Mouse (Mus musculus) kidney, adult 11 months (tissue): ENCODE results near the gene Mtmr12.
A peak's percentile ranks its signal among the peaks of the same experiment; 100 is the strongest.

Source experiments
- DNase-seq: peaks from one replicate; pipeline ENCODE4 v3.0.0; 2022

Gene Mtmr12

DNA sequence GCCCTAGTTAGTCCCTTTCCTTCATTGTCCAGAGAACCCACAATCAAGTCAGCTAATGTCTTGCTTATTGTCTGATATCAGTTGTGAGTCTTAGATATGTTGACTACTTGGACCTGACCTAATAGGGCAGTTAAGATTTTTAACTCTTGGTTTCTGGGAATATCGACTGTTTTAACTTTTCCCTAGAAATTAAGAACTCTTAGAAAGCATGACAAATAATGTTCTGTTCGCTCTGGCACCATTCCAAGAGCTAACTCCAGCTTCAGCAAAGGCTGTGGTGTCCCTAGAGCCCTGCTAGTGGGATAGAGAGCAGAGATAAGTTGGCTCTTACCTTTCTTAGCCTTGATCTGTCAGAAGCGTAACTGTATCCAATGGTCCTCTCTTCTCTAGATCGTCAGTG, 32.7 kb downstream of the Mtmr12 start:
- no peak for DNase-seq

DNA sequence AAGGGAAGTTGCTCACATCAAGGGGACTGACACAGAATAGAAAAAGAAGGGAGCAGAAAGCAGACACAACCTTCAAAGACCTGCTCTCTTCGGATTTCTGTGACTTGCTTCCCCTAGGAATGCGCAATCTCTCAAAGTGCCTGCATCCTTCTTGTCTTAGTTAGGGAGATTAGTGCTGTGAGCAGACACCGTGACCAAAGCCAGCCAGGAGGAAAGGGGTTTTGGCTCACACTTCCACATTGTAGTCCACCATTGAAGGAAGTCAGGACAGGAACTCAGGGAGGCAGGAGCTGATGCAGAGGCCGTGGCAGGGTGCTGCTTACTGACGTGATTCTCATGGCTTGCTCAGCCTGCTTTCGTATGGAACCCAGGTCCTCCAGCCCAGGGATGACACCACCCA, 33.5 kb downstream of the Mtmr12 start:
- DNase-seq: peak; percentile 33

DNA sequence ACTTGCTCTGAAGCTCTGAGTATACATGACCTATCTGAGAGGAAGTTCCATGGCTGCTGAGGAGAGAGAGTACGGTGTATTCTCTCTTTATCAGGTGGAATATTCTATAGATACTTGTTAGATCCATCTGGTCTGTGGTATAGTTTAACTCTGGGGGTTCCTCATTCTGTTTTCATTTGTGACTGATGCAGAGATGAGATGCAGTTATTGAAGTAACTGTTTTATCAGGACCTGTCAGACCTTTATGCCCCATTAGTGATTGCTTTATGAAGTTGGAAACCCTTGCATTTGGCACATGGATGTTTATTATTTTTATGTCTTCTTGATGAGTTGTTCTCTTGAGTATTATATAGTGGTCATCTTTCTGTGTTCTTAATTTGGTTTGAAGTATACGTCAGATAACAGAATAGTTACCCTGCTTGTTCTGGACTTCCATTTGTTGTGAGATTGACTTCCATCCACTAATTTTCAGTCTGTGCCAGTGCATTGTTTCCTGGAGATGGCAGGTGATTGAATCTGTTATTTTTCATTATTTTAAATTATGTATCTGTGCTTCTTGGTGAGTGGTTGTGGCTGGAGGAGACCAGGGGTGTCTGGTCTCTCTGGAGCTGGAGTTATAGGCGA, 36.0 kb downstream of the Mtmr12 start:
- no peak for DNase-seq

DNA sequence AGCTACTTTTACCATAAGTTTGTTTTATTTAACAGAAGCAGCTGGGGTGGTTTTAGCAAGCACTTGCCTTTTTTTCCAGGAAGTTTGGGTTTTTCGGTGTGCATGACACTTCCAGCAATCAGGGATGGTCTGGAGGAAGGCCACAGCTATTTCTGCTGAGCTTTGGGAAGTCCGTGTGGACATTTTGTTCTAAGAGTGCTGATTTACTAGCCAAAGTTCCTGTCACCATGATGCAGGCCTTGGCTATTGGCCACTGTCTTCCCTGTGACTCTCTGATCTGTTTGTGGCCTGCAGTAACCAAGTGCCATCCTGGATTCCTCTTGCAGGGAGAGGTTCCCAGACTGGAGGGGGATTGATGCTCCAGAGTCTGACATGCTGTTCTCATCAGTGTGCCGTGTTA, 39.0 kb downstream of the Mtmr12 start:
- DNase-seq: peak; percentile 56

DNA sequence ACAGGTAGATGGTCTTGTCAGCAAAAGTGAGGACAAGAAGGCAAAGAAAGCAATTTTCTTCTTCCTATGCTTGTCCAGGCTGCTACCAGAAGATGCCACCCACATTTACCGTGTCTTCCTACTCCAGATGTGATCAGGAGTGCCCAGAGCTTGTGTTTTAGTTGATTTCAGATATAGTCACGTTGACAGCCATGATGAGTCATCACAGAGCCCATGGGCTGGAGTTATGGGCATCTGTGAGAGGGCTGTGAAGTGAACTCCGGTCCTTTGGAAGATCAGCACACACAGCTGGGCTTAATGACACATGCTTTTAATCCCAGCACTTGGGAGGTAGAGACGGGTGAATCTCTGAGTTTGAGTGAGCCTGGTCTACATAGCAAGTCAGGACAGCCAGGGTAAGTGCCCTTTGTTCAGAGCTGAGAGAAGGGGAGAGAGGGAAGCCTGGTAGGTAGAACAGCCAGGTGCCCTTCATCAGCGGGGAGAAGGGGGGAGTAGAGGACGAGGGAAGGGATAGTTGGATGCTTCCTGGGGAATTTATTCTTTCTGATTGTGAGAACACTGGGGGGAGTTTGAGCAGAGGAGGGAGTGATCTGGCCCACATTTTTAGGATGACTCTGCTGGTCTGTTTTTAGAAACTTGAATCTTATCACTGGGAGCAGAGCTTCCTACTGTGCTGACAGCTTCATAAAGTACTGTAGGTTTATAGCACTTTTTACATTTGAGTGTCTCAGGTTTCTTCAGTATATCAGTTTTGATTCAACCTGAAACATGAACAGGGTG, 40.9 kb downstream of the Mtmr12 start:
- no peak for DNase-seq

DNA sequence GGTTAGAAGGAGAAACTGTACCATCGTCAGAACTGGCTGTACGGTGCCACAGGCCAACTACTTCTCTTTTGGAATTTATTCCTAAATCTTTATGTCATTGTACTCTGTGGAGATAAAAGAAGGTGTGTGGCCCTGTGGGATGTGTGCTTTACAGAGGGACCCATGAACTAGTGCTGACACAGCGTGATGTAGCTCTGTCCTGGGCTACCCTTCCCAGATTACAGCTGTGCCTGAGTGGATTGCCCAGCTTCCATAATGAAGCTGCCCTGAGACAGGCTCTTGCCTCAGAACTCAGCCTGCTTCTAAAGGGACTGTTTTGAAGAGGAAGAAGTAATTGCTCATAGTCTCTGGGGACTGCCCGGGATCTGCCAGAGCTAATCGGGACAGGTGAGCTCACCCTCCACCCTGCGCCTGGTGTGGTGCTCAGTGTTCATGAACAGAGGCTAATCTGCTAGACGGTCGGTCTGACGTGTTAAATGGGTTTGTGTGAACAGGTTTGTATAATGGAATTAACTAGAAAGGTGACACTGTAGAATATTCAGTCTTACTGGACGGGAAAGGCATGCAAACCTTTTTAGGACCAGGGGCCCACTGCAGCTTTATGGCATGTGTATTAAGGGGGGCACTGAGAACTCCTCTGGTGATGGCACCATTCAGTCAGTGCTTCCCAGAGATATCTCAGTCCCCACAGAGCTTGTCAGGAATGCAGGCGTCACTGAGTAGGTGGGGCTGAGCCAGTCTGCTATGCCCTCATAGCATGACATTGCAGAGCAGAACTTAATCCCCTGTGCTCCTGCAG, 41.7 kb downstream of the Mtmr12 start:
- no peak for DNase-seq

DNA sequence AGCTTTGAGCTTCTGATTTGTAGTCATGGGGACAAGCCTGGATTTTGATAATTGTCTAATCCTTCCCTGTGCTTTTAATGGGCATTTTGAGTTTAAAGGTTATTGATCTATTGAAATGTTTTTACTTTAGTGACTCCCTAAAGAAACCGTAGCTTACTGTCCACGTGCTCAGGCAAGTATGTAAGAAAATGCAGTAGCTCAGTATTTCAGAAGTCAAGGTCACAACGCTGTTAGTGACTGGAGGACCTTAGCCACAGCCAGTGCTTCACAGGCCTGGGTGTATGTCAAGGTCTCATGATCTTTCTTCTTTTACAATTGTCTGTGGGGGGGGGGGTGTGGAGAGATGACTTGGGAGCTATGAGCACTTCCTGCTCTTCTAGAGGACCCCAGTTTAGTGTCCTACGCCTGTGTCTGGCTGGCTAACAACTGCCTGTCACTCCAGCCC, 42.4 kb downstream of the Mtmr12 start:
- no peak for DNase-seq

DNA sequence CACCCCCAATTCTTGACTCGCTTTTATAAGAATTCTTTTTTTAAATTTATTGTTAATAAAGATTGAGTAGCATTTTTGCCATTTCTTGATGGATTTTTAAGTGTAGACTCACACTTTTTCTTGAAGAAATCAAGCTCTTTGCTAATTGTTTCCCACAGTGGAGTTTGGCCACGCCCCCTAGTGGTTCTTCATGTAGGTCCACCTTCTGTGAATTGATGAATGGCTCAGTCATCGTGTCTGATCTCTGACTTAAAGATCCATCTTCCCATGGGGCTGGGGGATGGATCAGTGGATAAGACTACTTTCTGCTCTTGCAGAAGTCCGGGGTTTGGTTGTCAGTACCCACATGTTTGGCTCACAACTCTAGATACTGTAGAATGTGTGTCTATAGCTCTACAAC, 43.5 kb downstream of the Mtmr12 start:
- no peak for DNase-seq

DNA sequence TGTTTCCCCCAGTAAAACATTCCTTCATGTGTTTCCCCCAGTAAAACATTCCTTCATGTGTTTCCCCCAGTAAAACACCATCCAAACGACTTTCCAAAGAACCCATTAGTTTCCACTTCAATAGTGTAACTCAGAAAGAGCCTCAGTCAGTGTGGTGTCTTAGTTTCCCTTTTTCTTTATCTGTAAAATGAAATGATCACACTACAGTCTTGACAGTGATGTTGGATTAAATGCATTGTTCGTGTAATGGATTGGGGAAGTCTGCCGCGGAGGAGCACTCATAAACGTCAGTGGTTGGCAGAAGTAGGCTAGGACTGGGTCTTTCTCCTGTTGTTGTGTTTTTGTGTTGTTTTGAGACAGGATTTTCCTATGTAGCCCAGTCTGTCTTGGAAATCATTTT, 45.5 kb downstream of the Mtmr12 start:
- DNase-seq: no peak

DNA sequence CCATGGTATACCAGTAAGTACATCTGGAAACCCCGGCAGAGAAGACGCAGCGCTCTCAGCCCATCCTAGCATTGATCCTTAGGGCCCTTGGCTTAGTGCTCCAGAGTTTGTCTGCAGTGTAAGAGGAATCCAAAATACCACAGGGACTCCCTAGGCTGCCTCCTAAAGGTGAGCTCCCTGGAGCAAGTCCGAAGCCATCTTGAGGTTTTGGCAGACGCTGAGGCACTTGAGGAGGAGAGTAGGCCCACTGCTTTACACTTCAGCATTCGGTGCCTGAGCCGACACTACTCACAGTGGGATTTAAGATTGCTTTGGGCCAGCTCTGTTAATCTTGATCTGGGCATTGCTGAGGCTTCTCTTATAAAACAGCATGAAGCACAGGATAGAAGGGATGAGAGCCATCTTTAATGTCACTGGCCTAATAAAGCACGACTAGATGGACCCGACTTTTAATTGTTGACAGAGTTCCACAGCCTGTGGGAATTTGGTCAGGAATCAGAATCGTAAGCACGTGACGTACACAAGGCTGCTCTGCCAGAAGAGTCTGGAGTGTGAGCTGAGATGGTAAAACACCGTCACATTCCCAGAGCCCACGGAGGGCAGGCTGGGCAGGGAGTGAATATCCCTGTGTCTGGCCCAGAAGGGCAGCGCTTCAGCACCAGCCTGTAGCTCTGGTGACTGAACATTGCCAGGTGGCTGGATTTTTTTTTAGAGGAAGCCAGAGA, 46.8 kb downstream of the Mtmr12 start:
- DNase-seq: no peak

DNA sequence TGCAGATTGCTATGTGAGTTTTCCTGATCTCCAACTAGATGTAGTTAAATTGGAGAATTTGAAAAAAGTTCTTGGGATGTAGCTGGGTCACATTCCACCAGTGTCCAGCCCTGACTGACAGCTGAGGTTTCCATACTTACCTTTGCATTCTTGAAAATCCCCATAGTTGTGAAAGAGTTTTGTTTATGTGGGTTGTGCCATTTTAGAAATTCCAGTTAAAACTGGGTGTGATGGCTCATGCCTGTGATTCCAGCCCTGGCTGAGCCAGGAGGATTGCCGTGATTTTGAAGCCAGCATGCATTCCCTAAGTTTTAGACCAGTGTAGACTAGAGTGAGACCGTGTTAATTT, 47.3 kb downstream of the Mtmr12 start:
- no peak for DNase-seq

DNA sequence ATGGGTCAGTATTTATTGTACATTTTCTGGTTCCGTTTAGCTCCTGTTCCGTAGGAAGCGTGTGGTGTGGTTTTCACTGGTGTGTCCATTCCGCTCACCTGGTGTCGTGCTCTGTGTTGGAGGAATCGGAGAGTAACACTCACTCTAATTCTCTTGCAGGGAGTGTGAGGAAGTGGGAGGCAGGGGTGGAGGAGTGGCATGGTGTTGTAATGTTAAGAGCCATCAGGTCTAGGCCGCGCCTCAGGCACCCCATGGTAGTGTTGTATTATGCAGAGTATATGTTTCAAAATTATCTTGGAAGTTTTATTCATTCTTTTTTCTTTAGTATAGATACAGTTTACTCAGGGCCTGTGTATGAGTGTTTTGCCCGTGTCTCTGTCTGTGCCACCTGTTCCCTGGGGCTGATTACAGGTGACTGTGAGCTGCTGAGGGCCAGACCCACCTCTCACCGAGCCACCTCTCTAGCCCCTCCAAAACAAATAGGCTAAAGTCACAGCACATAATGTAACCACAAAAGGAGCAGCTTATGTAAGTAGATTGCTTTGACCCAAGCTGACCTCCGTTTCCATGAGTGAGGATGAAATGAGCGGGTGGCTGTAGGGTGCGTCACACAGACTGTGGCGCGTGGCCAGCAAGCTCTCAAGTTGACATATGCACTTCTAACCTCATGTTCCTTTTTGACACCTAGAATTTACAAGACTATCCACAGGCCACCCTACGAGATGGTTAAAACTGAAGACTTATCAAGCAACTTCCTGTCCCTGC, 53.1 kb downstream of the Mtmr12 start:
- DNase-seq: no peak

DNA sequence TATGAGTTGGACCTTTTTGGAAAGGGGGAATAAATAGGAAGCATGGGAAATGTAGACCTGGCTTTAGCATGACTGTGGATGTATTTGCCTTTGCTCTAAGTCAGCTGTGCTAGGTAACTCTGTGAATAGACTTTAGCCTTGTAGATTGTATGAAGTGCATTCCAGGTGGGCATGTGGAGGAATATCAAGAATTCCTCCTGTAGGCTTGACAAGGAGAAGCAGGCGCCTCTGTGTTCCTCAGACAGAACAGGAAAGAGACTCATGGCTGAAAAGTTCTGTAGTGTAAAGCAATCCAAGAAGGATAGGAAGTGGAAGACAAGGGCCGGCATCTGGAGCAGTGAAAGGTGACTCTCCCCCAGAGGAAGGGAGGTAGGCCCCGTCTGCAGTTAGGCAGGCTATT, 58.2 kb downstream of the Mtmr12 start:
- no peak for DNase-seq

DNA sequence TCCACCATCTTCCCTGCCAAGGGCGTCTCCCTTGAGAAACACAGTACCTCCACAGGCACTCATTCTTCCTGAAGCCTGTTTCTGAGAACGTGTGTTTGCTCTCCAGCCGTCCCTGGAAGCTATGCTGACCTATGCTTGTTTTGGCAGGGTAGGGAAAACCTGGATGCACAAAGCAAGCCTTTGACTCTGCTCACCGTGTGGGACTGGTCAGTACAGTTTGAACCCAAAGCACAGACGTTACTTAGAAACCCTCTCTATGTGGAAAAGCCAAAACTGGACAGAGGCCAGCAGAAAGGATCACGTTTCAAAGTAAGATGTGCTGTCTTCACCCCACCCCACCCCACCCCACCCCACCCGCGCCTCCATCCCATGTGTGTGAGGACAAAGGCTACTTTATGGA, 61.6 kb downstream of the Mtmr12 start:
- DNase-seq: no peak

DNA sequence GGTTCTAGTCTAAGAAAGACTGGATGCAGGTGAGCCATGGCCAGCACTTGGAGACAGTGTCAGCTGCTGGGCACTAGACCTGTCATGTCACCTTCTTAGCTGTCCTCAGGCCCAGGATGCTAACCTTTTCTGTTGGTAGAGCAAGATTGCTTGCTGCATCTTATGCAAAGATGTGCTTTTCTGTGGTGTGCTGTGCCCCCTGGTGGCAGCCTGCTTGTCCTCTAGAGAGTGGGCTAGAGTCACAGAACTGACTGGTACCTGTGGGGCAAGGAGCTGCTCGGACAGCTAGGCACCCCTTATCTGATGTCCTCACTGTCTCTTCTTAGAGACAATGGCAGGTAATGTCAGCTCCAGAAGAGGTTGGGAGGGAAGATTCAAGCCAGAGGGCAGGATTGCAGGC, 63.2 kb downstream of the Mtmr12 start:
- peak; percentile 45 for DNase-seq

DNA sequence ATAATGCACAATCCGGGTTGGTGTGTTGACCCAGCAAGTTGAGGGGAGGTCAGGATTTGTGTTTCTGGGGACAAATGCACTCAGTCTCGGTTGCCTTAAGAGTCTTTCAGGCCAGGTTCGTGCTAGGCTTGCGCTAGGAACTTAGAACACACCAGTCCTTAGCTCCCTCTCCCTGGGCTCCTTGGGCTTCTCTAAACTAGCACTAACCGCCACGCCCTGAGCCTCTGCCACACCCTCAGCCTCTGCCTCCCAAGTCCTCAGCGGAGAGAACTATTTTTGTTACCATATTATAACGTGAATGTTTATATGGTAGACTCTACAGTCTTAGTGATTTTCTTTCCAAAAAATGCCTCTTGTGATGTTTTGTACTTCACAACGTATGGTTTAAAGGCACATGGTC, 66.5 kb downstream of the Mtmr12 start:
- no peak for DNase-seq

DNA sequence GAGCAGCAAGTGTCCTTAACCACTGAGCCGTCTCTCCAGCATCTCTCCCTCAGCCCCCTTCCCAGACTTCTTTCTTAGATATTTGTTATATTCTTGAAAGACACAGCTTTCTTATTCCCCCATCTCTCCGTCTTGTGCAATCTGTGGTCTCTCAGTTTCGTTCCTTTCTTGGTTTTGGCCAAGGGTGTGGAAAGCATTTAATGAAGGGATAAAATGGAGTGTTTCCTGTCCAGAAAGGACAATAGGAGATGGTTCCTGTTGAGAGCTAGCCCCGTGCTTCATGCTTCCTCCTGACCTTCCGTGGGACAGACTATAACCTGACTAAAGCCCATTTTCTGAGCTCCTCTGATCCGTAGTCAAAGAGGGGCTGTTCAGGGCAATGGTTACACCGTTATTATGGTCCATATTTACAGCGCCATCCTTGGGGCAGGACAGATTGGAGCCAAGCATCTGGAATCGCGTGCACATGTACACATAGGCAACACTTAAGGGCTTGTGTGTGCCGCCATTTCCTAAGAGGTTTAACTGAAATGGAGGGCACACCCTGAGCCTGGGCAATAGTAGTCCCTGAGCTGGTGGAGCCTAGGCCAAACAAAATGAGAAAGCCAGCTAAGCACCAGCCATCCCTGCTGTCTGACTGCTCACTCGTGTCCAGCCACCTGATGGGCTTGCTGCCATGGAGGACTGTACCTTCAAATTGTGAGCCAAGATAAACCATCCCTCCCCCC, 68.7 kb downstream of the Mtmr12 start:
- DNase-seq: peak; percentile 7

DNA sequence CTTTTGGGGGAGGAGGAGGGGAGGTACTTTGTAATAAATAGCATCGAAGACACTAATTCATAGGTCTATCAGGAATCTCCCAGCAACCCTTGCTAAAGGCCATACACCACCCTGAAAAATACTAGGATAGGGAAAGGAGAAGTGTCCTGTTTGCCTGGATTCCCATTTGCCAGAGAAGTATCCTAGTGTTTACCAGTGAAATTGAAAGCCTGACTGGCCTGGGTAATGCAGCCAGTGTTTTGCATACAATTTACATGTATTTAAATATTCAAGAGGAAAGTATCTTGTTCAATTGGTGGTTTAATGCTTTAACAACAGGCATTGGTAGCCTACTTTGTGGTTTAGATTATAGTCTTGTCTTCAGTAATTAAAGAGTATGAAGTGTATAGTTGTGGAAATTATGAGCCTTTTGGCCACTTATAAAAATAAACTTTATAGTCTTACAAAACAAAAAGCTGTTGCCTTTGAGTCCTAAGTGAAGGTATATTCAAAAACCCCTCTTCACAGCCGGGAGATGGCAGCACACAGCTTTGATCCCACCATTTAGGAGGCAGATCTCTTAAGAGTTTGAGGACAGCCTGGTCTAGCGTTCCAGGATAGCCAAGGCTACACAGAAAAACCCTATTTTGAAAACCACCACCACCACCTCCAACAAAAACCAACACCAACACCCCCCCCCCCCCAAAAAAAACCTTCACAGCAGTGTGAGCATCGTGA, 69.4 kb downstream of the Mtmr12 start:
- no peak for DNase-seq

DNA sequence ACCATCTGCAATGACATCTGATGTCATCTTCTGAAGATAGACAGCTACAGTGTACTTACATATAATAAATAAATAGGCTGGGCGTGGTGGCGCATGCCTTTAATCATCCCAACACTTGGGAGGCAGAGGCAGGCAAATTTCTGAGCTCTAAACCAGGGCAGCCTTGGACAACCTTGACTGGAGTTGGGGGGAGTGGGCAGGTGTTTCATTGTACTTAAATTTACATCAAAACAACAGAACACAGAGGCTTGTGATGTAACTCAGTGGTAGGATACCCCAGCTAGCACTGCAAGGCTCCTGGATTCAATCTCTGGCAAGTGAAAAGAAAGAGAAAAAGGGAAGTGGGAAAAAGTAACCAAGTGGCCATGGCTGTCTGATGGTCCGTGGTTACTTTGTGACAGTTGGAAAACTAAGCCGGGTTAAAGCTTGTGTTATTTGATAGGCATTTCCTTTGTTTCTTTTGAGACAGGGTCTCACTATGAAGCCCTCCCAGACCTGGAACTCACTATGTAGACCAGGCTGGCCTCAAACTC, 70.3 kb downstream of the Mtmr12 start:
- no peak for DNase-seq

DNA sequence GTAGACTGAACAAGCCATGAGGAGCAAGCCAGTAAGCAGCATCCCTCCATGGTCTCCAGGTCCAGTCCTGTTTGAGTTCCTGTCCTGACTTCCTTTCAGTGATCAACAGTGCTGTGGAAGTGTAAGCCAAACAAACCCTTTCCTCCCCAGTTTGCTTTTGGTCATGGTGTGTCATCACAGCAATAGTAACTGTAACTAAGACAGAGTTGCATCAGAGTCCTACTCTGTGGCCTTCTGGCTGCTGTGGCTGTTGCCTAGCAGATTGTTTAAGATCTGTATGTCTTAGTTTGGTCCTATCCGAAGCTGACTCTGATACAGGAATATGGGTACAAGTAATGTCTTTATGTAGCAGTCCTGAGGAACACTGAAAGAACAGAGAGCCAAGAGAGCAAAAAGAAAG, 75.0 kb downstream of the Mtmr12 start:
- no peak for DNase-seq
